Mouse (Mus musculus) brain, adult 2 months (tissue): ENCODE measurements around the gene Trappc3l.

Experiments used
- DNase-seq: peaks from one replicate; pipeline ENCODE4 v3.0.0; 2011; ENCODE audit warnings: low read depth, low spot score

Trappc3l gene

DNA sequence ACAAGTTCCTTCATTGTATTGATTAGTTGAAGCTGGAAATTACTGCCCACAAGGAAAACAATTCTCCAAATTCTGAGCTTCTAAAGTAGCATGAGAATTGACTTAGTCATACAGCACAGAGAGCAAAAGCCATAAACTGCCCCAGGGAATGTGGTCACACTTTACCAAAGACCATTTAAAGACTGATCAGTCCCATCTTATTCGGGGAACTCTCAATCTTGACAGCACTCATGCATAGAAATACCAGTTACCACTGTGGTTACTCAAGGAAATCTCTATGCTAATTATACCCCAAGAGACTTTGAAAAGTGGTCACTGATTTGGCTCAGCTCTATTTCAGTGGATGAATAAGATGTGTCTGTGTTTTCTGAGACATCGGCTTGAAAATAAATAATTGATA, 57.8 kb downstream of the Trappc3l start:
- DNase-seq, result no peak

DNA sequence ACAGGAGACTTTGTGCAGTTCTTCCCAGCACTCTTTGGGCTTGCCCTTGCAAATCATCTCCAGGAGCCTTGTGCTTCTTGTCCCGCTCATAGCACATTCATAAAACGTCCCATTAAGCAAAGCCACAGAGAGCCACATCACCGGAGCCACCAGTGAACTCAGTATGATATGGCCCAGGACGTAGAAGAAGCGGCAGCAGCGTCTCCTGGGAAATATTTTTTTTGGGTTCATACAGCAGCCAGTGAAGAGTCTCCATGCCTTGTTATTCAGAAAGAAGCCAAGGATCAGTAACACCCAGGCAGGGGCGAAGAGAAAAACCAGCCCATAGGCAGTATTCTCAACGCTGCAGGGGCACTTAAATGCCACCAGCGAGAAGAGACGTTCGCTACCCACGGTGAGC, 58.6 kb downstream of the Trappc3l start:
- no peak for DNase-seq

DNA sequence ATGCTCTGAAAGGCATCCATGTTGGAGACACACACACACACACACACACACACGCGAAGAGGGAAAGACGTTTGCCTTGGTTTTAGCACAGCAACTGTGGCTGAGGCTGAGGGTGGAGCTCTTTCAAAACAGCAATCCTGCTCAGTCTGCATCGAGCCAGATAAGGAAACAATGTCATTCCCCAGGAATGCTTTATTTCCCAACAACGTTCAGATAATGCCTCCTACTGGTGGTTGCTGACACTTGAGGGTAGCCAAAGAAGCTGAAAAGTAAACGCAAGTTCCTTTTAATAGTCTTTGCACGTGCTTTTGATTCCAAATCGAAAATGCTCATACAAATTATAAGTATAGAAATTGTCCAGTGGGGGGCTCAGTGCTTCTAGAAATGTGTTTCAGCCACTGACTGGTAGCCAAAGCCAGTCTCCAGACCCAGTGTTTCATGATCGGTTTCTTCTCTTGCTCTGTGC, 59.1 kb downstream of the Trappc3l start, which contains the start of gene Calhm5:
Calhm5 (minus strand) TSS at position 102 of the 466 bp plus-strand sequence.
- DNase-seq, result peak; percentile 87

DNA sequence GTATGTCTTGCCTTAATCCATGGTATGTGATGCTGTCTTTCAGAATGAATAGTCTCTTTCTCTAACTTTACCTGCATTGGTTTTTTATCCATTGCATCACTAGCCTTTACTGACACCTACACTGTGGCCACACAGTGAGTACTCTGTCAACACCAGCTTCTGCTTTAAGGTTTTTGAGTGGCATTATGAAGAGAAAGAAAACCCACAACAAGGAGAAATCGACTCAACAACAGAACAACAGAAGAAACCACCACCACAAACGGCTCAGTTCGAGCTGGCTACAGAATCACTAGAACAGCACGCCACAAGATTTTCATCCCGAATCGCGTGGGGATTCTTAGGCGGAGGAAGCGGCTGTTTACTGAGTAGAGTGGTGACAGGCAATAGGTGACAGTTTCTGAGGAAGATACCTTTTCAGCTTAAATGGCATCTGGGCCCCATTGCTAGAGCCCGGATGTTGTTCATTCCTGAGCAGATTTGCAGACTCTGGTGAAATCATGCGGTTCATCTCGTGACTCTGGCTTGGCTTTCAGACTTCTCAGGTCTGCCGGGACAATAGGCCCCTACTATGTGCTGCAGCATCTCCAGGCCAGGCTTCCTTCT, 73.6 kb downstream of the Trappc3l start:
- DNase-seq, result no peak

DNA sequence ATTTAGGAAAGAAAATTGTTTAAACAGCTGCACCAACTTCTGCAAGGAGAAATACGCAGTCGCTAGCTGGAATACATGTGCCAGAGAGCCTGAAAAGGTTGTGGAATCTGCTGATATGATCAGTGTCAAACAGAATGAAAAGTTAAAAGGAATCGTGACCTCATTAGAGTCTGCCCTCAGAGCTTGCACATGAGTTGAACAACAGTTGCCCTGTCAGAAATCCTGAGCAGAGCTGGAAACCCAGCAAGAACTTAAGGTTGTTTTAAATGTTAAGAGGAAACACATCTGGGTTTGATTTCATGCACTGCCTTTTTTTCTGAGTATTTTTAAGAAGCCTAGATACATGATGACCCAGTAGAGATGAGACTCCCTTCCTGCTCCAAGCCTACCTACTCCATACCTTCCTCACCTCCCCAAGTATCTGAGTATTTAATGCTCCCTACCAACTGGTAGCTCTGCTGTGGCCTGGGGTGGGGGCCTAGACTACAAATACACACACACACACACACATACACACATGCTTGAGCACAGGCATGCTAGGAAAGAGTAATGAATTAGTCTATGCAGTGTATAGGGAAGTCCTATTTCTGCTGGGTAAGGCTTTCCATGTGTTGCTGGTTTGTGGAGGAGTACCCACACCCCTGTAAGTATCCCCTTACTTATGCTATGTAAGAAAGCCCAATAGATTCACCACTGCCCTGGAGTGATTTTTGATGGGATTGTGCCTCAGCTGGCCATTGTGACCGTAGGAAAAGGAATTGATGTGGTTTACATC, 74.8 kb downstream of the Trappc3l start:
- no peak for DNase-seq

DNA sequence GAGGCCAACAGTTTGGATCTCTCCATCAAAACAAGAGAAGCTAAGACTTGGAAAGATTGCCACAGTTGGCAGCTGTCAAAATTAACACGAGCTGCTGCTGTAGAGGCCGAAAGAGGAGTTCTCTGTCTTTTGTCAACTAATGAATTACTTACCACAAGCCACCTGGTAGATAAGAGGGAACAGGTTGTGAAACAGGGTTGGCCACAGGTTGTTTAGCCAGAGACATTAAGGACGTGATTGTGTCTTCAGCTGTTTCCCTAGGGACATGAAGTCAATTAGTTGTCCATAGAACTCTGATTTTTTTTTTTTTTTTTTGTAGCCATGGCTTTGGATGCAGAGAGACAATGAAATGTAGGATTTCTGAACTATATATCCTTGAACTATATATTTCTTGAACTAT, 79.7 kb downstream of the Trappc3l start:
- no peak for DNase-seq

DNA sequence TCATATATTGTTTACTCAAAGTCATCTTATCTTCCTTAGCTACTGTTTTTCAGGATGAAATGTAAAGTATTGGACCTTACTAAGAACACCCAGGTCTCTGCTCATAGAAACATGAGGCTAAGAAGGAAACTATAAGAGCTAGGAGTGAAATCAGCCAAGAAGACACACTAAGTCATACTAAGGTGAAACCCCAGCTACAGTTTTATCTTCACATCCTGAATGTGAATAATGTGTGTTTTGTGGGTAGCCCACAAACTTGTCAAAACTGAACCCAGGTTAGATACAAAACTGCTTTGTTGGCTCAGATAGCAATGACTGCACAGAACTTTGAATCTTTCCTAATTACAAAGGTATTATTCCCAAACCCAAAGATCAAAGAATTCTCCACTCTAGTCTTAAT, 80.4 kb downstream of the Trappc3l start:
- no peak for DNase-seq

DNA sequence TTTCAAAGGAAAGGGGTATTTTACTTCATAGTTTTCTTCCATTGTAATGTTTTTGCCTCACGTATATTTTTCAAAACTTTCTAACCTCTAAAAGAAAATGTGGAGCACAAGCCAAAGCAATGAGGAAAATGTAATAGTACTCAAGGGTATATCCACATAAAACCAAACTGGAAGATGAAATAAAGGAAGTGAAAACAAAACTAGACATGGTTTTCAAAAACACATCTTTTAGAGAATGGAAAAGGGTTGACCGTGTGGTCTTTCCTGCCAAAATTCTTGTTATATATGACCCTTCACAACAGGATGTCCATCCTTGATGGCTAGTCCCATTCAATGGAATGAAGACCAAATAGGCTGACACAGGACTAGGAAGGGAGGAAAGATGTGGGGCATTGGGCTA, 81.0 kb downstream of the Trappc3l start:
- no peak for DNase-seq

DNA sequence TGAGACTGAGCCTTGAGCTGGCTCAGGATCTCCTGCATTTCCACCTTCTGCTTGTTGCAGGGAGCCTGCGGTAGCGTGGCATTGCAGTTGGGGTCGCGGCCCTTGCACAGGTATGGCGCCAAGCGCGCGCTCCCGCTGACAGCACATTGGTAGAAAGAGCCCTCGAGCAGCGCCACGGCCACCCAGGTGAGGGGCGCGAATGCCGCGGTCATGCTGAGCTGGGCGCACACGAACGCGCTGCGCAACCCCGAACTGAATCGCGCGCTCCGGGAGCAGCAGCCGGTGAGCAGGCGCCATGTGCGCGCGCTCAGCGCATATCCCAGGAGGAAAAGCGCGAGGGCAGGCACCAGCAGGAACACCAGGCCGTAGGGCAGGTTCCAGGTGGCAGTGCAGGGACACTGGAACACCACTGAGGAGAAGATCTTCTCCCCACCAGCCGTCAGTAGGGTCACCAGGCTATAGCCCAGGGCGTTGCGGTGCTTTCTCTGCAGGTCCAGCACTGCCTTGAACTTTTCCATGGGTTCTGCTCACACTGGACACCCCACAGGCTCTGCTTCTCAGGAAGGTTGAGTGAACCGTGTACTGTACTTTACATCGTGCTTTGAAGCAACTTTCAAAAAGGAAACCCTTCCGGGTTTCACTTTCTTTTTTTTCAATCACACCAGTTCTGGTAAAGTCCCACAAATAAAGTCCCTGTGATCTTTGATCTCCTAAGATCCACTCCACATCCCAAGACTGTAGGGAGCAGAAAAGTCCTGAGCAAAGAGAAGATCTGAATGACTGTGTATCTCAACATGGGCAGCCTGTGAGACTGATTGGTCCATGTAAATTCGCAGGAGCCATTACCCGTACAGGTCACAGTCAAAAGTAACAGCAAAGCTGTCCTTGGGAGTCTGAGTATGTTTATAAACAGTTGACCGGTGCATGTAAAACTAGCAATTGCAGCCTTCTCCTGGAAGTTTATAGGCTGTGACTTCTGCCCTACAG, 90.3 kb downstream of the Trappc3l start, which contains the start of gene Calhm6:
Calhm6 (minus strand) TSS at position 593 of the 987 bp plus-strand sequence.
- DNase-seq, result peak; percentile 69

DNA sequence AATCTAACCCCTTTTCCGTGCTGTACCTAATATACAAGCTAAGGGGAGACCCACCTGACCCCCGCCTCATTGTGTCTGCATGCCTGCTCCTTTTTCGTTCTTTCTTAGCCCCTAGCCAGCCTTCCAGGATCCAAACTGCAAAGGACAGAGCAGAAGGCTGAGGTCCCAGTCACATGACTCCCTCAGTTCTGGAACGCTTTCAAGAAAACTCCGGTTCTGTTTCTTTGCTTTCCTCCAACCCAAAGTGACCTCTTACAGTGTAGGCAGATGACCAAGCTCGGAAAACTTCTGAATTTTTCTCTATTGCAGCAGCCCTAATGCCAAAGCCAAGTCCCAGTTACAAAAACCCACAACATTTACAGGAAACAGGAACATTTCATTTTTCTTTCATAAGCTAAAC, 91.0 kb downstream of the Trappc3l start:
- DNase-seq, result no peak

DNA sequence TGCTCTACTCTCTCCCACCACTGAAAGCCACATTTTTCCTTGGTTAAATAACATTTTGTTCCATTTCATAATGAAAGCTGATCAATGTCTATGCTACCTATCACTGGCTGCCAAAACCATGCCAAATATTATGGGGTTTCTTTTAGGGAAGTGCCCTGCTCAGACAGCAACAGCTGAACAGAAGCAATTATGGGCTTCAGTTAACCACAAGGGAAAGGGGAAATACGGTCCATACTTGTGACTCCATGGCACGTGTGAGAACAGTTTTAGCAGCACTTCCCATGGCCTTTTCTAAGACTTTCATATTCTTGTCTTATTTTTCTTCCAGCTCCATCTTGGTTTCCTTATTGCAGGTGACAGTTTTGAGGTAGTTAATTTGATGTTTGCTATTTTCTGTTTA, 94.0 kb downstream of the Trappc3l start:
- no peak for DNase-seq

DNA sequence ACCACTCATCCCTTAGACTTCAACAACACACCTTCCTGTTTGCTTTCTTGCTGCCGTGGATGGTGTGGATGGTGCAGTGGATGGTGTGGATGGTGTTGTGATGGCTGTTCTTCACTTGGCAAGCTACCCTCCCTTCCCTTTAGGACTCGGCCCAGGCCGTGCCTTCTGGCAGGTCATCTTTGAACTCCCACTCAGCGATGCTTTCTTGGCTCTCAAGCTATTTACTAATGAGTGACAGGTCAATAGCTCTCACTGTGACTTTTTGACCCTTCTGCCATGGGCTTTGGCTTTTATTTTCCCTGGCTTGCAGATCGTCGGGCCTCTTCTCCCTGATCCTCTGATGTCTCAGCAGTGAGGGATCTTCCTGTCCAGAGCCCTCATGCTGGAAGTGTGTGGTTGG, 99.0 kb downstream of the Trappc3l start:
- no peak for DNase-seq

DNA sequence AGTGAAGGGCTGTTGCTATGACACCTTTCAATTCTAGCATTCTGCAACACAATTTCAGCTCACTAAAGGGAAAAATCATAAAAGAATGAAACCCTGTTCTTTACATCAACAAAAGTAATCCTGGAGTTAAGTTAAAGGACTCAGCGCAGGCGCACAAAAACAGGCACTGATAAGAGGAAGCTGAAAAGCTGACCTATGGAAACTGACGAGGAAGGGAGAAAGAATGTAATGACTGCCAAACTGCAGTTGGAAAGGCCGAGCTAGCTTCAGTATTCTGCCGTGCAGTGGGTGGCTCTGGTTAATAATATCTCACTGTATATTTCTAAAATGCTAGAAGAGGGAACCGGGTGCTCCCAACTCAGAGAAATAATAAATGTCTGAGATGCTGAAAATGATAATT, 100.6 kb downstream of the Trappc3l start:
- peak; percentile 27 for DNase-seq

DNA sequence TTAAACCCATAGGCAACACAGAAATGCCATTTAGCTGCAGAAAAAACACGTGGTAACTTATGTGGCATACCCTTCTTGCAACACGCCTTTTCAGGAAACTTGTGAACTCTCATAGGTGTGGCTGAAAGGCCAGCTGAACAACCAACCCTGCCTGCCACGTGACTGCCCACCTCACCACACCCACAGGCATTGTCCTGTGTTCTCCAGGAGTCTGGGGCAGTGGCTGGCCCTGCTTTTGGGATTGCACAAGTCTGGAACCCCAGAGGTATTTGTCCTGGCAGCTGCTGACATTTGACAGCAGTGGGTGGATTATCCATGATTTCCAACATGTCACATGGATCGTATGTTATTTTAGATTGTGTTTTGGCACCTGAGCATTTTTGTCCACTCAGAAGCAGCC, 102.4 kb downstream of the Trappc3l start:
- no peak for DNase-seq

DNA sequence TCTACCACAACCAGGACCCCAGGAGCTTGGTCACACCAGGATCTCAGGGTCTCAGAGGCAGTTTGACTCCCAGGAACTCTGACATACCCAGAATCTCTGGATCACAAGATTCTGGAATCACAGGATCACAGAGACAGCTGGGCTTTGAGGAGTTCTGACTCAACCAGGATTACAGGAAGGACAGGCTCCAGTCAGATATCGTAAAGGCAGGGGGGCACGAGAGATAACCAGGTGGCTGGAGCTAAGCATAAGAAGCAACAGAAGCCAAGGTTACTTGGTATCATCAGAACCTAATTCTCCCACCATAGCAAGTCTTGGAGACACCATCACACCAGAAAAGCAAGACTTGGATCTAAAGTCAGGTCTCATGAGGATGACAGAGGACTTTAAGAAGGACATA, 104.3 kb downstream of the Trappc3l start:
- DNase-seq, result no peak

DNA sequence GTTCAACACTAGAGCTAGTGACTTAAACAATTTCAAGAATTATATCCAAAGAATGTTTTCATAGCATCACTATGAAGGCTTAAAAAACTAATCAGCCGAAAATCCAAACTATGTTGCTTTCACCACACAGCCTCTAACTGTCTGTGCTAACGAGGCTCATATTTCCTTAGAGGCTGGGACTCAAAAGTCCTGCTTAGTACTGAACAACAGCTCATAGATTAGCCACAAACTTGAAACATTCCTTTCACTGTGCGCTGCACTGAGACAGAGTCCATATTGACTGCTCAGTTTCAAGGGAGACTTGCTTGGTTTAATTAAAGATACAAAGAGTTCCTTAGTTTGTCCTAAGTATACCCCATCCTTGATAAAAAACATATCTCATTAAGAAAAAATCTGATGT, 112.4 kb downstream of the Trappc3l start:
- DNase-seq, result no peak

DNA sequence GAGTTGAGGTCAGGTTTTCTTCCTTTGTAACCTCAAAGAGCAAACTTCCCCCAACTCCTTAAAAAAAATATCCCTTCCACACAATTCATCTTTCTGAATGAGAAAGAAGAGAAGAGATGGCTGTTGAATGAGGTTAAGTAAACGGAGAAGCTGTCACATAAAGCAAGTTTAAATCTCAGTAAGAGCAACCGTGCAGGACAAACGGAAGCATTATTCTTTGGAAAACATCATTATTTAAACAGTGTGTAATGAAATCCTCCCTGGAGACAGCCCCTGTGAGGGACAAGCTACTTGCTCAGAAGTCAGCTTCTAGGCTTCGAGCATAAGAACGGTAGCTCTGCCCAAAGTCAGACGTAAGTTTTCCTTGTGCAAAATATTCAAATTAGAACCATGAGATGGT, 113.1 kb downstream of the Trappc3l start:
- DNase-seq, result no peak

DNA sequence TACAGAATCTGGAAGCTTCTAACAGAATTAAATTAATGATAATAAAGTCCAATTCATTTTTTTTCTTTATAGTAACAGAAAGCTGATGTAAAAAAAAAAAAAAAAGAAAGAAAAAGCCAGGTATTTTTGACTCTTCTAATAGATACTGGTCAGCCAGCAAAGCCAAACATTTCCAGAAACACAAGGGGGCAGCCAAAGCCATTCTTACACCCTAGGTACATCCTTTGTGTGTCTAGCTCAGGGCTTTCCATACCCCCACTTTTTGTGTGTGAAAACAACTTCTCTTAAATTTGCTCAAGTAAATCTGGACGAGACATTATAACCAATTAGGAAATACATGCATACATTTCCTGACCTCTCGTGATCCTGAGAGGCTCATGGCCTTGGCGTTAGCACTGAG, 114.4 kb downstream of the Trappc3l start:
- peak; percentile 37 for DNase-seq

DNA sequence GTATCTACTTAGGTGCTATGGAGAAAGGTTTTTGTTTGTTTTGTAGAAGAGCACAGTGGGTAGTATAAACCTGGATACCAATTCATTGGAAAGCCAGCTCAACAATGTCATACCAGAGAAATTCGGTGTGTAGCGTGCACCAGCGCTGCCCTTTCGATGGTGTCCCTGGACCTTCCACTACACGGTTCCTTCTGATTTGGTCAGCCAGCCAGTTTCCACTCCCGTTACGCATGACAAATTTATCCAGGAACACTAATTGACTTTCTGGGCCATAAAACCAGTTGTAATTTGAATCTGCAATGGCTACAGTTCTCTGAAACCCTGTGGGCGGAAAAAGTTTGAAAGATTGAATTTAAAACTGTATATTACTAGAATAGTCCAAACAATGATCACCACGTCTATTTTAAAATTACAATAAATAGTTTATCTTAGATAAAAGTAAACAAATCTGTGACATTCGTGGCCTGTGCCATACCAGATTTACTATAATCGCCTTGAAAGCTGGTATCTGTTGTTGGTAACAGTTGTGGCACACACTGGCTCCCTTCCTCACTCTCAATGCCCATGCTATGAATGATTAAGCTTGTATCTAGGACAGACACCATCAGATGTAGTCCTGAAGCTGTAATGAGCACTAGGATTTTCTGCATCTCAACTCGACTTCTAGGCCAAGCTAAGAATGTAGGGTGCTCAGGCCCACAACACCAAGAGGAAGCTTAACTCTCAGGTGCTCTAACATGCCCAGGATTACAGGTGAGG, 118.6 kb downstream of the Trappc3l start:
- no peak for DNase-seq
